Mouse (Mus musculus): ENCODE measurements around the gene Galnt11. TPM values are rescaled to one million over a fixed set of nuclear protein-coding genes. Genes with fewer than 3 reads are reported as not detected.

The Galnt11 gene
- polyA plus RNA-seq, 1 experiment from 2014 or later, result 39.9 TPM

DNA sequence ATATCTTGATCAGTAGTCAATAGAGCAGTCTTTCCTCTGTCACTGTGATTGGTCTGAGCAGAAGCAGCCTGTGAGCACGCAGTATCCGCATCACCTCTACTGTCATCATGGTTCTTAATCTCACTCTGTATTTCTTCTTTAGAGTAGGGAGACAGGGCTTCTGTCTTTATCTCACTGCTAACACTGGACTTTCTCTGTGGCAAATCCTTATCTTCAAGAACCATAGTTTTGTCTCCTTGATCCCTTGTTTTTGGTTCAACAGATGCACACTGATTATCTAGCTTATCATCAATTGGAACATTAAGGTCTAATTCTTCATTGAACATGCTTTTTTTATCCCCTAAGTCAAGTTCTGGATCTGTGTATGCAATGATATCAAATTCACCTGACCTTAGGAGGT is 88.5 kb downstream of the Galnt11 start:
- peaks cover 62% of the 10 kb centered on the region for H3K36me3 ChIP-seq (ENCODE audit: control insufficient read depth, insufficient read depth, low read length)
- no peak for ATAC-seq (ENCODE audit: insufficient number of reproducible peaks, insufficient read depth, low FRiP score, low read depth)
- H3K4me3 ChIP-seq (ENCODE audit: control insufficient read depth in 1 of 2, insufficient read depth in 1 of 2, low read depth in 1 of 2, low read length in 2 of 2), result no peak overlapping the region
- no peaks in the 10 kb centered on the region for H3K4me1 ChIP-seq (ENCODE audit: control insufficient read depth in 2 of 2, insufficient read depth in 2 of 2, low read length in 2 of 2)
- no peak overlapping the region for H3K27ac ChIP-seq (replicated peaks in 1 of 2; ENCODE audit: control insufficient read depth in 1 of 2, insufficient read depth in 1 of 2, low read depth in 2 of 2, low read length in 2 of 2)
- no peak overlapping the region for H3K9ac ChIP-seq (ENCODE audit: low read length)
- no peak overlapping the region for H3K4me2 ChIP-seq (ENCODE audit: low read length)
- H3K9me3 ChIP-seq (ENCODE audit: control insufficient read depth, low read length), result no peaks in the 10 kb centered on the region
- H3K27me3 ChIP-seq (ENCODE audit: control insufficient read depth, insufficient read depth, low read length), result no peaks in the 10 kb centered on the region
- WGBS, result 96% methylated on average over 2 of the region's 2 CpGs

GRCm38 (mm10) chr5:25313881-25314280 is 92.2 kb downstream of the Galnt11 start:
- no peak overlapping the region for H3K9ac ChIP-seq (ENCODE audit: low read length)
- H3K4me1 ChIP-seq (ENCODE audit: control insufficient read depth in 2 of 2, insufficient read depth in 2 of 2, low read length in 2 of 2), result no peaks in the 10 kb centered on the region
- 70% methylated on average over 6 of the region's 6 CpGs for WGBS
- H3K36me3 ChIP-seq (ENCODE audit: control insufficient read depth, insufficient read depth, low read length), result peaks cover 77% of the 10 kb centered on the region
- H3K9me3 ChIP-seq (ENCODE audit: control insufficient read depth, low read length), result no peaks in the 10 kb centered on the region
- H3K27me3 ChIP-seq (ENCODE audit: control insufficient read depth, insufficient read depth, low read length), result no peaks in the 10 kb centered on the region
- no peak for ATAC-seq (ENCODE audit: insufficient number of reproducible peaks, insufficient read depth, low FRiP score, low read depth)
- H3K27ac ChIP-seq (replicated peaks in 1 of 2; ENCODE audit: control insufficient read depth in 1 of 2, insufficient read depth in 1 of 2, low read depth in 2 of 2, low read length in 2 of 2), result no peak overlapping the region
- H3K4me3 ChIP-seq (ENCODE audit: control insufficient read depth in 1 of 2, insufficient read depth in 1 of 2, low read depth in 1 of 2, low read length in 2 of 2), result no peak overlapping the region
- H3K4me2 ChIP-seq (ENCODE audit: low read length), result no peak overlapping the region

Other genes with a start within 250 kb of the Galnt11 start
- gene Prkag2, start 121.3 kb upstream of the Galnt11 start, polyA plus RNA-seq (2014; fragmentation: Nextera tagmentation; extraction: Ambion mirVana), result 120 and 122 TPM in 2 replicates
- not detected in 2 replicates for gene Galntl5, start 40.4 kb upstream of the Galnt11 start, polyA plus RNA-seq (2014; fragmentation: Nextera tagmentation; extraction: Ambion mirVana)
- gene E130116L18Rik, start 1.2 kb downstream of the Galnt11 start, polyA plus RNA-seq (2014; fragmentation: Nextera tagmentation; extraction: Ambion mirVana), result not detected in 2 replicates